Mouse (Mus musculus) gastrocnemius, postnatal 4 days (tissue): Measurements from ENCODE around the gene Glb1. TPM values are rescaled to one million over a fixed set of nuclear protein-coding genes. Genes with fewer than 3 reads are reported as not detected.
"Not testable (repeated sequence)": the region's sequence is repeated elsewhere in the genome, so short reads cannot be mapped to it uniquely, and the experiment has no call there.

Experiments used
- DNase-seq, 2 experiments: peaks; one replicate each; pipeline ENCODE4 v3.0.0; 2021 to 2022; ENCODE audit warnings: low spot score in 2 of 2, mixed read lengths in 2 of 2
- total RNA-seq, 2 experiments: library from RNA; stranded (reverse); gene quantifications; 2 replicates each; pipeline ENCODE4 v1.2.3; 2021

The Glb1 gene
- total RNA-seq, 2 experiments from 2014 or later: 16.3 to 20.1 TPM

GRCm38 (mm10) chr9:114498218-114498617 is 97.3 kb downstream of the Glb1 start:
- DNase-seq: peak; percentile 77 to 88

- peak; percentile 31 to 69 for DNase-seq
Observed at GRCm38 (mm10) chr9:114499783-114500515, 99.1 kb downstream of the Glb1 start.

- DNase-seq: no peak
Observed at GRCm38 (mm10) chr9:114501111-114501510, 100.2 kb downstream of the Glb1 start.

- no peak for DNase-seq
Observed at GRCm38 (mm10) chr9:114501913-114502312, 101.0 kb downstream of the Glb1 start.

GRCm38 (mm10) chr9:114502711-114503427 is 102.0 kb downstream of the Glb1 start:
- DNase-seq: no peak

GRCm38 (mm10) chr9:114504816-114505215 is 103.9 kb downstream of the Glb1 start, which contains the start of gene Ccr4:
Gene Ccr4, minus strand, starts transcription at chr9:114504916.
- no peak for DNase-seq

GRCm38 (mm10) chr9:114506564-114506963 is 105.7 kb downstream of the Glb1 start:
- DNase-seq: no peak

GRCm38 (mm10) chr9:114507421-114507820 is 106.5 kb downstream of the Glb1 start:
- DNase-seq: no peak

- no peak for DNase-seq
Observed at GRCm38 (mm10) chr9:114509785-114510184, 108.9 kb downstream of the Glb1 start.

GRCm38 (mm10) chr9:114512831-114513230 is 112.0 kb downstream of the Glb1 start:
- no peak for DNase-seq

- DNase-seq: no peak
Observed at GRCm38 (mm10) chr9:114515364-114515763, 114.5 kb downstream of the Glb1 start, which contains the start of gene C130032M10Rik. Gene C130032M10Rik, plus strand, starts transcription at chr9:114515697.

- no peak for DNase-seq
Observed at GRCm38 (mm10) chr9:114517924-114518497, 117.1 kb downstream of the Glb1 start.

- no peak for DNase-seq
Observed at GRCm38 (mm10) chr9:114518812-114519477, 118.1 kb downstream of the Glb1 start.

- DNase-seq: not testable (repeated sequence)
Observed at GRCm38 (mm10) chr9:114520529-114520928, 119.7 kb downstream of the Glb1 start.

- DNase-seq: no peak
Observed at GRCm38 (mm10) chr9:114522041-114522440, 121.2 kb downstream of the Glb1 start.

GRCm38 (mm10) chr9:114522501-114522900 is 121.6 kb downstream of the Glb1 start:
- no peak for DNase-seq

Other genes with a start within 250 kb of the Glb1 start
- not detected for gene Bcl2a1c, start 70.9 kb upstream of the Glb1 start, total RNA-seq
- gene Crtap, start 10.4 kb upstream of the Glb1 start, total RNA-seq: 100 to 1,000 TPM; 111 to 118 TPM
- 1 to 10 TPM; 3.9 to 4.4 TPM for gene Tmppe, start within 50 bp of the Glb1 start, total RNA-seq
- not detected for gene Ccr4, start 103.8 kb downstream of the Glb1 start, total RNA-seq
- not detected for gene C130032M10Rik, start 114.6 kb downstream of the Glb1 start, total RNA-seq
- under 1 TPM; 0.05 to 0.07 TPM for gene Trim71, start 163.3 kb downstream of the Glb1 start, total RNA-seq
- 10 to 100 TPM; 31.3 to 37.0 TPM for gene Cnot10, start 239.1 kb downstream of the Glb1 start, total RNA-seq